Mouse (Mus musculus): ENCODE data around the gene Cdyl. TPM values are rescaled to one million over a fixed set of nuclear protein-coding genes. Genes with fewer than 3 reads are reported as not detected.

The Cdyl gene
- polyA plus RNA-seq, 2 experiments: 20.1 to 22.7 TPM

- no peak overlapping the region for H3K4me2 ChIP-seq (replicated peaks; ENCODE audit: low read depth, low read length, severe bottlenecking)
- no peak overlapping the region for H3K9ac ChIP-seq (ENCODE audit: low read depth, low read length, severe bottlenecking)
- no peak for DNase-seq (ENCODE audit: low spot score)
- 84% methylated on average over 10 of the region's 10 CpGs for WGBS
- TF ChIP-seq POLR2A (IDR thresholded peaks at IDR 0.05; ENCODE audit: borderline replicate concordance, extremely low read depth, insufficient read depth, insufficient read length): no peak
- 0 out of 2 replicates have a peak, but pooled peaks cover 14% of the 10 kb centered on the region for H3K36me3 ChIP-seq (ENCODE audit: control insufficient read depth, insufficient read depth, low read length)
- H3K27ac ChIP-seq (replicated peaks; ENCODE audit: low read depth, low read length): no peak overlapping the region
- peaks cover 5% of the 10 kb centered on the region for H3K4me1 ChIP-seq (ENCODE audit: control insufficient read depth, insufficient read depth, low read length)
- no peak for ATAC-seq (ENCODE audit: low FRiP score, low read depth)
- H3K4me3 ChIP-seq (replicated peaks; ENCODE audit: low read length): no peak overlapping the region
- no peaks in the 10 kb centered on the region for H3K27me3 ChIP-seq (ENCODE audit: control insufficient read depth, insufficient read depth, low read length)
- H3K9me3 ChIP-seq (ENCODE audit: control insufficient read depth, low read length): no peaks in the 10 kb centered on the region
Measured at GRCm38 (mm10) chr13:35840102-35840501, 180.5 kb downstream of the Cdyl start.

DNA sequence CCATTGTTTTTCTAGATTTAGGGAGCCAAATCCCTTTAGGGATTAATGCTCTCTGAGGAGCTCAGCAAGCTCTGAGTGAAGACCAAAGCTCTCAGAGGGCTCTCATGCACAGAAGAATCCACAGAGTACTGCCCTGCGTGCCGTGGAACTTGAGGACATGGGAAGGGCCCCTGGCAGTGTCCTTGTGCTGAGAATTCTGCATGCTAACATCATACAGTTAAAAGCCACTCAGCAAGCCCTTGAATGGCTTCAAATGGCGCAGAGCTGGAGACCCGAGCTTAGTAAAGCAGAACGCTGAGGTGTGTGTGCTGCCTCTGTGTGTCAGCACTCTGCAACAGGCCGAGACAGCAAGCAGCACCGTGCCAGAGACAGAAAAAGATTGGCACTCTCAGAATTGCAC, 183.8 kb downstream of the Cdyl start:
- Histone ChIP-seq H3K27me3 (ENCODE audit: control insufficient read depth, insufficient read depth, low read length) (no peaks in the 10 kb centered on the region), H3K9me3 (ENCODE audit: control insufficient read depth, low read length) (no peaks in the 10 kb centered on the region), H3K4me3 (replicated peaks; ENCODE audit: low read length) (no peak overlapping the region), H3K9ac (ENCODE audit: low read depth, low read length, severe bottlenecking) (no peak overlapping the region), H3K4me1 (ENCODE audit: control insufficient read depth, insufficient read depth, low read length) (peaks cover 18% of the 10 kb centered on the region), H3K36me3 (ENCODE audit: control insufficient read depth, insufficient read depth, low read length) (0 out of 2 replicates have a peak, but pooled peaks cover 10% of the 10 kb centered on the region), H3K27ac (replicated peaks; ENCODE audit: low read depth, low read length) (no peak overlapping the region), H3K4me2 (replicated peaks; ENCODE audit: low read depth, low read length, severe bottlenecking) (no peak overlapping the region)
- WGBS: 80% methylated on average over 7 of the region's 7 CpGs
- DNase-seq (ENCODE audit: low spot score) (no peak), ATAC-seq (ENCODE audit: low FRiP score, low read depth) (no peak)
- no peak for TF ChIP-seq POLR2A (IDR thresholded peaks at IDR 0.05; ENCODE audit: borderline replicate concordance, extremely low read depth, insufficient read depth, insufficient read length)

GRCm38 (mm10) chr13:35845306-35845705, 185.7 kb downstream of the Cdyl start:
- Histone ChIP-seq H3K4me1 (ENCODE audit: control insufficient read depth, insufficient read depth, low read length) (peaks cover 18% of the 10 kb centered on the region), H3K9me3 (ENCODE audit: control insufficient read depth, low read length) (no peaks in the 10 kb centered on the region), H3K4me3 (replicated peaks; ENCODE audit: low read length) (no peak overlapping the region), H3K27ac (replicated peaks; ENCODE audit: low read depth, low read length) (no peak overlapping the region), H3K36me3 (ENCODE audit: control insufficient read depth, insufficient read depth, low read length) (0 out of 2 replicates have a peak, but pooled peaks cover 8% of the 10 kb centered on the region), H3K27me3 (ENCODE audit: control insufficient read depth, insufficient read depth, low read length) (no peaks in the 10 kb centered on the region), H3K4me2 (replicated peaks; ENCODE audit: low read depth, low read length, severe bottlenecking) (no peak overlapping the region), H3K9ac (ENCODE audit: low read depth, low read length, severe bottlenecking) (no peak overlapping the region)
- TF ChIP-seq POLR2A (IDR thresholded peaks at IDR 0.05; ENCODE audit: borderline replicate concordance, extremely low read depth, insufficient read depth, insufficient read length): no peak
- ATAC-seq (ENCODE audit: low FRiP score, low read depth) (peak; percentile 30; the same call in 1 of the 2 replicates), DNase-seq (ENCODE audit: low spot score) (peak; percentile 65)
- 20% methylated on average over 3 of the region's 3 CpGs for WGBS

DNA sequence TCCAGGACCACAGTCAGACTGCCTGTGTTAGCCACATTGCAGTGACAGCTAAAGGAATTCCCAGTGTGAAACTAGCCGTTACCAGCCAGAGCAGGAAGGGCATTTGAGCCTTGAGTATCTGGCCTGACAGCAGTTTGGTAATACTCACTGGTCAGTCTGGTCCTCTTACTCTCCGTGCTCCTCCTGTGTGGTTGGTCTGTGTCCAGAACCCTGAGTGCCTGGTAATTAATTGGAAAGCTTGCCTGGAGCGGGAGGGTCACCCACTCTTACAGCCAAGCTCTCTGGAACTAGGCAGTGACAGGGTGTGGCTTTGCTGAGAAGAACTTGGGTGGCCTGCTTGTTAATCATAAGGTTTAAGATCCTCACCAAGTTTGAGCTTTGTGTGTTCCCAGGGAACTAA, 189.1 kb downstream of the Cdyl start:
- Histone ChIP-seq H3K9me3 (ENCODE audit: control insufficient read depth, low read length) (no peaks in the 10 kb centered on the region), H3K36me3 (ENCODE audit: control insufficient read depth, insufficient read depth, low read length) (no peaks in the 10 kb centered on the region), H3K4me3 (replicated peaks; ENCODE audit: low read length) (no peak overlapping the region), H3K9ac (ENCODE audit: low read depth, low read length, severe bottlenecking) (no peak overlapping the region), H3K4me2 (replicated peaks; ENCODE audit: low read depth, low read length, severe bottlenecking) (no peak overlapping the region), H3K4me1 (ENCODE audit: control insufficient read depth, insufficient read depth, low read length) (peaks cover 21% of the 10 kb centered on the region), H3K27me3 (ENCODE audit: control insufficient read depth, insufficient read depth, low read length) (no peaks in the 10 kb centered on the region), H3K27ac (replicated peaks; ENCODE audit: low read depth, low read length) (no peak overlapping the region)
- ATAC-seq (ENCODE audit: low FRiP score, low read depth) (no peak), DNase-seq (ENCODE audit: low spot score) (no peak)
- TF ChIP-seq POLR2A (IDR thresholded peaks at IDR 0.05; ENCODE audit: borderline replicate concordance, extremely low read depth, insufficient read depth, insufficient read length): no peak
- WGBS: 68% methylated on average over 3 of the region's 3 CpGs

GRCm38 (mm10) chr13:35851581-35851980, 191.9 kb downstream of the Cdyl start:
- H3K4me2 ChIP-seq (replicated peaks; ENCODE audit: low read depth, low read length, severe bottlenecking): no peak overlapping the region
- H3K36me3 ChIP-seq (ENCODE audit: control insufficient read depth, insufficient read depth, low read length): no peaks in the 10 kb centered on the region
- H3K27me3 ChIP-seq (ENCODE audit: control insufficient read depth, insufficient read depth, low read length): no peaks in the 10 kb centered on the region
- no peak for DNase-seq (ENCODE audit: low spot score)
- no peak for TF ChIP-seq POLR2A (IDR thresholded peaks at IDR 0.05; ENCODE audit: borderline replicate concordance, extremely low read depth, insufficient read depth, insufficient read length)
- ATAC-seq (ENCODE audit: low FRiP score, low read depth): no peak
- 92% methylated on average over 6 of the region's 6 CpGs for WGBS
- no peak overlapping the region for H3K4me3 ChIP-seq (replicated peaks; ENCODE audit: low read length)
- H3K9me3 ChIP-seq (ENCODE audit: control insufficient read depth, low read length): no peaks in the 10 kb centered on the region
- H3K9ac ChIP-seq (ENCODE audit: low read depth, low read length, severe bottlenecking): no peak overlapping the region
- H3K4me1 ChIP-seq (ENCODE audit: control insufficient read depth, insufficient read depth, low read length): peaks cover 9% of the 10 kb centered on the region; the same call in 1 of the 2 replicates
- H3K27ac ChIP-seq (replicated peaks; ENCODE audit: low read depth, low read length): no peak overlapping the region

All from limb, embryonic 14.5 days (tissue).